Mouse (Mus musculus) fibroblast of lung, adult 2 months (primary cell): ENCODE measurements around the gene Art2b.
"Not testable (repeated sequence)": the region's sequence is repeated elsewhere in the genome, so short reads cannot be mapped to it uniquely, and the experiment has no call there.

Source experiments
- DNase-seq: peaks from one replicate; pipeline ENCODE4 v3.0.0-alpha.2; 2011; ENCODE audit warnings: low read depth

Gene Art2b

GRCm38 (mm10) chr7:101559393-101559792, 26.0 kb downstream of the Art2b start:
- DNase-seq = not testable (repeated sequence)

DNA sequence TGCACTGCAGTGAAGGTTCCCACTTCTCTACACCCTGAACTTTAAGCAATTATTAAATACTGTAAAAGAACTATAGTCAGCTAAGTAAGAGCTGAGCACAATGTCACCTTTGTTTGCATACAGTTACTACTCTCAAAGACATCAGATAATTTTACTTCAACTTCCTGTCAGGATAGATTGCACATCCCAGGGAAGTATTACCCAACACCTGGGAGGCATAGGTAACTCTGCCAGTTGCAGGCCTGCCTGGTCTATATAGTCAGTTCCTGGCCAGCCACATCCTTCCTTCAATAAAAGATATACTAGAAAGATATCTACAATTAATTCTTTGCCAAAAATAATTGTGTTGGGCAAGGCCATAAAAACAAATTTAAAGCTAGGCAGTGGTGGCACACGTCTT, 28.0 kb downstream of the Art2b start:
- DNase-seq = no peak

DNA sequence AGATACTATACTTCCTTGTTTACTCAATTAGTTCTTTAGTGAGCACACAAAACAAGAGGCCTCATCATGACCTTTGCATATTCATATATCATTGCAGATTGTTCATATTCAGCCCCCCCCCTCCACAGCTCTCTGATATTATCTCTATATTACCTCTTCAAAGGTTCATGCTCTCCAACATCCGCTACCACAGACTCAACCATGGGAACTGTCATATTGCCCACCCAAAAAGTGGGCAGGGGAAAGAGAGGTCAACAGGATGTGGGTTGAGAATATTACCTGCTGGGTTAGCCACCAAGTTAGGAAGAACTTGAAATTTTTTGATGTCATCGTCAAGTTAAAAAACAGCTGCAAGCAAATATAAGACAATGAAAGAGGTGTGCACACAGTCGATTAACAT, 29.9 kb downstream of the Art2b start:
- not testable (repeated sequence) for DNase-seq

GRCm38 (mm10) chr7:101551530-101551929, 33.9 kb downstream of the Art2b start:
- DNase-seq = no peak

DNA sequence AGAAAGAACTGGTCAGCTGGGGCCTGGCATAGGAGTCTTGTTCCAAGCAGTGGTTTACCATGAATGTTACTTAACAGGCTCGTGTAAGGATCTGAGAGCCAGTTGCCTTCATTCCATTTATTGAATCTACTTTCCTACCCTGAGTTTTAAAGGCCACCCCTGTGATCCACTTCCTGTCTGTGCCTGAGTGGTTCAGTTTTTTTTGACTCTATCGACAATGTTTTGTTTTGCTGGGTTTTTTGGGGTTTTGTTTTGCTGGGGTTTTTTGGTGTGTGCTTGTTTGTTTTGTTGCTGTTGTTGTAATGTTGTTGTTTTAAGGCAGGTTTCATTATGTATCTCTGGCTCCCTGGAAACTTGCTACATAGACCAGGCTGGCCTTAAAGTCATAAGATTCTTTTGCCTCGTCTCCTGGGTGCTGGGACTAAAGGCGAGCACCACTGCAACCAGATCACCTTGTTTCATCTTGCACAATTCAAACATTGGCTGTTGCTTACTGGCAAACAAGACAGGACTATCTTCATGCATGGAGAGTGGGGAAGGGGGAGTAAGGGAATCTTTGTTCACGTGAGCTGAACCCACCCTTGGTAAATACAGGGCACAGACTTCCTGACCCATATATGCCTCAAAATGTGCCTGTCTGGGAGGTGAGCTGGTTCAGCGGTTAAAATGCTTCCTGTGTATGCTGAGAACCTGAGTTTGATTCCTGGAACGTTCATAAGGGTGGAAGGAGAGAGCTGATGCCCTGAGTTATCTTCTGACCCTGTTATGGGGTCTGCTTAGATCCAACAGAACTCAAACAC, 34.5 kb downstream of the Art2b start:
- no peak for DNase-seq

DNA sequence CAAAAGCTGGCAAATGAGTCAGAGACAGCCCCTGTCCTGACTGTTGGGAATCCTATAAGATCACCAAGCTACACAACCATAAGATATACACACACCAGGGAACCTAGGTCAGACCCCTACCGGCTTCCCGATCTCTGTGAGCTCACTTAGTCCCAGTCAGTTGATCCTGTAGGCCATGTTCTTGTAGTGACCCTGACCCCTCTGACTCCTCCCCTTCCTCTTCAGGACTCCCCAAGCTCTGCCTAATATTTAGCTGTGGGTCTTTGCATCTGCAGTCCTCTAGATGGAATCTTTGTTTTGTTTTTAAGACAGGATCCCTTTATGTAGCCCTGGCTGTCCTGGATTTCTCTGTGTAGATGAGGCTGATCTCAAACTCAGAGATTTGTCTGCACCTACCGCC, 36.1 kb downstream of the Art2b start:
- no peak for DNase-seq

GRCm38 (mm10) chr7:101547651-101548050, 37.7 kb downstream of the Art2b start:
- no peak for DNase-seq

DNA sequence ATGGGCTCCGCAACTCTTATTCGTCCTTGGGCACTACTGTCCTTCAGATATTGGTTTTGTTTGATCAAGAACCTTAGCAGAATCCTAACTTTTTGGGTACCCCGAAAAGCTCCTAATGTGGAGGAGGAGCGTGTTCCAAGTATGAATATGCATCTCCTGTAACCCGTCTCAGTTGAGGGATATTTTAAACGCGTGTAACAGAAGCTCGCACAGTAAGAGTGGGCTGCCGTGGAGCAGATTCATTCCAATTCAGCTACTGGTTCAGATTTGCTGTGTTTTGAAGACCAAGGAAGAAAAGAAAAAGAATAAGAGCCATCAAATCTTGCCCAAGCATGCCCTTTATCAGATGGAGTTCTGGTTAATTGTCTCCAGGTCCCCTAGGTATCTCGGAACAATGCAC, 43.7 kb downstream of the Art2b start:
- DNase-seq = no peak

- DNase-seq = peak; percentile 44
Observed at GRCm38 (mm10) chr7:101541132-101541531, 44.3 kb downstream of the Art2b start.

DNA sequence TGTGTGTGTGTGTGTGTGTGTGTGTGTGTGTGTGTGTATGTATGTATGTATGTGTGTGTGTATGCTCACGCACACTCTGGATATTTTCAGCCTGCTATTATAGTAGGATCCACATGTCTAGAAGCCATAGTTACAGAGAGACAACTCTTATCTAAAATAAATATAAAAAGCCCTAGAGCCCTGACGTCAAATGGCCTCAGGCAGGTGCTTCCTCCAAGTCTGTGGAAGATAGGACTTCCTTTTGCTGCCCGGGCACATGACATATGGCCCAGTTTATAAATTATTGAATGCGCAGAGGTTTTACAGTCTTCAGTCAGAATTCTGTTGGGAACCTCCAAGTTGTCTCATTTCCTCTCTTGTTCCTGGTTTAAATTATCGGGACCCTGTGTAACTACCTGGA, 44.7 kb downstream of the Art2b start:
- no peak for DNase-seq

- no peak for DNase-seq
Observed at GRCm38 (mm10) chr7:101539774-101540173, 45.6 kb downstream of the Art2b start.

GRCm38 (mm10) chr7:101538141-101538933, 47.1 kb downstream of the Art2b start:
- no peak for DNase-seq

DNA sequence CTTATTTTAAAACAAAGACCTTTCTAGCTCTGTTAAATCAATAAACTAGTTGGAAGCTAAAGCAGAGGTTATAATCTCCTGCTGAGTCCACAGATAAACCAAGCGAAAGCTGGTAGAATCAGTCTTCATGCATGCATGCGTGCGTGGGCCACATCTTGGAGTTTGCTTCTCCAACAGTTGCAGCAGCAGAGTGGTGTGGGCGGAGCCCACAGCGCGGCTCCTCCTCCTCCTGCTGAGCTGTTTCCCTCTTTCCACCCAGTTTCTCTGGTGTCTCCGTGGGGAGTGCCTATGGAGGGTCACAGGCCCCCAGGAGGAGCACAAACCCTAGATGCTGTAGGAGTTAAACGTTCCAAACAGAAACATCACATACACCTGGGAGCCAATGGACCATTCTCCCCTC, 47.9 kb downstream of the Art2b start:
- DNase-seq = no peak

GRCm38 (mm10) chr7:101535517-101535916, 49.9 kb downstream of the Art2b start:
- no peak for DNase-seq

DNA sequence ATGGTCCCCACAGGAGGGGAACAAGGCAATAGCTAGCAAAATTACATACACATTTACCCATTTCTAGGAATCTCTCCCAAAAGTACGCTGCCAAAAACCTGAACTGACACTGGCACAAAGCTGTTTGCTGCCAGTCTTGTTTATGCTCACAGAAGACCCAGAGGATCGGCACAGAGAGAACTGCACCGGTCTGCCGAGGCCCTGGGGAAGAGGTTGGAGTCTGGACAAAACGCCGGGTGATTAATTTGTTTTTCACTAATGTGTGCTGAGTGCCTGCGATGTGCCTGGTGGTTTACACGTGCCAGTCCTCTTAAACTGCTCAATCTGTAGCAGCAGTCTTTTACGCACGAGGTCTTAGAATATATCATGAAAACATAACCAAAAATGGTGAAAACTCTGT, 50.3 kb downstream of the Art2b start:
- DNase-seq = no peak

DNA sequence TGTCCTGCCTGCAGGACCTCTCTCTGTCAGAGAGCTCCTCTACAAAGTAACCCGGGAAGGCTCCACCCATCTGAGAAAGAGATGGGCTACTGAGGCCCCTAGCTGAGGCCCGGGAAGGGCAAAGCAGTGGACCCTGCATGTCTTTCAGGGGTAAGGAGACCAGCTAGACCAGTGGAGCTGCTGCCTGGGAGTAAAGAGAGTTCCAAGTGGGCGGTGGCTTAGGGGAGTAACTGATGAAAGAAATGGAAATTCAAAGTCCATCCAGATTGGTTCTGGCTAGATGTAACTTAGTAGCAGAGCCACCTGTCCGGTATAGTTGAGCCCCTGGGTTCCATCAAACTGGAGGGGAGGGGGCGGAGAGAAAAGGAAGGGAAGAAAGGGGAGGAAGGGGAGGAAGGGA, 51.0 kb downstream of the Art2b start:
- DNase-seq = no peak
